Mouse (Mus musculus) adrenal gland, adult (tissue): ENCODE data around the gene Ppm1m.

ENCODE experiments used
- DNase-seq, 2 experiments: peaks; one replicate each; pipeline ENCODE4 v3.0.0; 2022 to 2023; ENCODE audit warnings: low spot score in 1 of 2; ENCODE audit not compliant: inconsistent age in 2 of 2

The Ppm1m gene

DNA sequence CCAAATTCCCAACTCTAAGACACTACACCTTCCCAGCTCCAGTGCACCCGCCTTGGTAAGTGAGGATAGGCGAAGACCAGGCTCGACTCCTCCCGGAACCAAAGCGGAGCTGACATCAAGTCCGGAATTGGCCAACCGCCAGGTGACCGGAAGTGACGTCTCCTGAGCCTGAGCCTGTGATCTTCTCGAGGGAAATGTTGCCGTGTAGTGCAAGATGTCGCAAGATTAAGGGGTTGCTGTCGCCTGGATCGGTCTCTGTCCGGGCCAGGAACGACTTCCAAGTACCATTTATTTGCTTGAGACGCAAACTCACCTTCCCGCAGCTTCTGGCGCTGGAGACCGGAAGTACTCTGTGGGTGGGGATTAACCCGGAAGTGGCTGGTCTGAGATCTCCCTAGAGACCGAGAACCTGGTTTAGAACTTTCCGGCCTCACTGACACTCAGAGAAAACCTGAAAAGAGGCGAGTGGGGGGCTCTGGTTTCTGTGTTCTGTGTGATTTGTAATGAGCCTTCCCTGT lies 39.7 kb downstream of the Ppm1m start:
- DNase-seq = peak; percentile 95 to 99

DNA sequence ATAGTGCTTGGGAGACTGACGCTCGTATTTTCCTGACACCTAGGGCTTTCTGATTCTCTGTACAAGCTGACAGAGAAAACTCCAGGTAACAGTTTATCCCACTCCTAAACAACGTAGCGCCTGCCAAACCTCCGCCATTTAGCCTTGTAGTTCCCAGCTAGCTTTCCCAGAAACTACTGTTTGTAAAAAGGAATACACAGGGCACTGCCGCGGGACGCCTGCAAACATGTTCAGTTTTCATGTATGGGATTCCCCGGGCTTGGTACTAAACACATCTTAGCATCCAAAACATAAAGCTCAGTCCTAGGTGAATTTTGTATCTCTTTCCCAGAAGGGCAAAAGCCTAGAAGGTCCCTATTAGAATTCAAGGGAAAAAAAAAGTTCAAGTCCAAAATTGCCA lies 40.3 kb downstream of the Ppm1m start:
- DNase-seq = peak in 1 of 2 experiments; percentile 52

DNA sequence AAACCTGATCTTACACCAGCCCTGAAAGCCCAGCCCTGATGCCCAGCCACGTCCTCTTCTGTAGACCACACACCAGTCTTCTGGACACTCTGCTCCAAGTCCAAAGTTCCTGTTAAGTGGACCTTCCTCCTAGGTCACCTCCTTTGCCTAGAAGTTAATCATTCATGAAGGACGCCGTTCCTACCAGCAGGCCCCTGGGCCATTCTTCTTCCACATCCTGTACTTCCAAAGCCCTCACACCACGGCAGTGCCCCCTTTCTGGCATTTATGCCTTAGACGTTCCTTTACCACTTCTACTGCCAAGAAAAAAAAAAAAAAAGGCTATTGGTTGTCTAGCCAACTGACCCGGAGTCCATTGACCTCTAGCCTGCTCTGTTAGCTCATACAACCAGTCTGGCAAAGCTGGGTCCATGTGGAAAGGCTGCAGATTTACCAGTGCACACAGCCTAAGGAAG lies 41.5 kb downstream of the Ppm1m start, which contains the start of gene Glyctk:
TSS of gene Glyctk (minus strand) at position 102 of the 455 bp plus-strand sequence.
- DNase-seq = no peak

DNA sequence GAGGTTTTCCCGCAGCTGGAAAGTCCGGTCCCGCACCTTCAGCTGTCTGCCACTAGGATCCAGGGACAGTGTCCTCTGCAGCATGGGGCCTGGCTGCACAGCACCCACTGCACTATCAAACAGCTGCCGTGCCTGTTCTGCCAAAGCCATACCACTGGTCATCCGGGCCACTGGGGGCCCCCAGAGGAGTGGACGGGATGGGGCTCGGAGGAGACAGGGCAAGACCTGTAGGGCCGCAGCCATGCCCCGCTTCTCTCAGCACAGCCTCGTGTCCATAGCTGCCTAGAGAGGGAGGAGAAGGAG lies 42.0 kb downstream of the Ppm1m start:
- DNase-seq = no peak

DNA sequence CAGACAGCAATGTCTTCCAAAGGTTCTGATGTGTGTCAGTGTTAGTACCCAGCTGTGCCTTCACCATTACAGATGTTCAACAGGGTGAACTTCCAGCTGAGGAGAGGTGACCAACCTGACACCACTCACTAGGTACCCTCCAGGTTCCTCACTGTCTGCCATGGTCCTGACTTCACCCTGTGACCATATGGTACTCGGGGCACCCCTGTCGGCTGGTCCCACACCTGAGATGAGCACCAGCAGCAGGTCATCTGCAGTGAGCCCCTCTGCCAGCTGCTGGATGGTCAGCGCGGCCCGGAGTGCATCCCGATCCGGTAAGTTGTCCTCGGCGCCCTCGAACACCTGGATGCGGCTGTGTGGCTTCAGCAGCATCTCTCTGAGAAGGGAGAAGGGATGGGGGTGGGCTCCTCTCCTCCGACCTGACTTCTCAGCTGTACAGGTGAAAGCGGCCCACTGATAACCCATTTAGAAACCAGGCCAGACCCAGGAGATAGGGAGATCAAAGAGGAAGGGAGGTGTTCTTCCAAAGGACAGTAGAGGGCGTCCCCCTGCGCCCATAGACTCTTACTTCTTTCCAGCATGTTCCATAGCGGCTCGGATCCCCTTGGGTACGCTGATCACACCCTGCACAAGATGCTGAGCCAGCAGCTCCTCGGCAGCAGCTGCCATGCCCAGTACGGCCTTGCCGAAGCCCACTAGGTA lies 42.5 kb downstream of the Ppm1m start:
- DNase-seq = no peak

DNA sequence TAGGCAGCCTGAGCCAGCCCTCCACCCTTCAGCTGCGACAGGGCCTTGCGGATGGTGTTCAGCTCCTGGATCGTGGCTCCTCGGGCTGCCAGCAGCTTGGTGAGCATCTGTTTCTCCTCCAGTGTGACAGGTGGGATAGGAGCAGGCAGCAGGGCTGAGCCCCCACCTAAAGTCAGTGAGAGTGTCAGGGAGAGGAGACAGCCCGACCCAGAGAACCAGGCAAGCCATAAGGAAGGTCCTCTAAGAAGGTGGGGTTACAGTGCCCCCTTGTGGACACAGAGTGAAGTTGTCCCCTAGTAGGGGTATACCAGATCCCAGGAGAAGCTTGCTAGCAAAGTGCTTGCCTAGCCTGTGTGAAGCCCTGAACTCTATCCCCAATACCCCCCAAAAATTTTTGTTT lies 43.1 kb downstream of the Ppm1m start:
- DNase-seq = peak; percentile 58 to 83

DNA sequence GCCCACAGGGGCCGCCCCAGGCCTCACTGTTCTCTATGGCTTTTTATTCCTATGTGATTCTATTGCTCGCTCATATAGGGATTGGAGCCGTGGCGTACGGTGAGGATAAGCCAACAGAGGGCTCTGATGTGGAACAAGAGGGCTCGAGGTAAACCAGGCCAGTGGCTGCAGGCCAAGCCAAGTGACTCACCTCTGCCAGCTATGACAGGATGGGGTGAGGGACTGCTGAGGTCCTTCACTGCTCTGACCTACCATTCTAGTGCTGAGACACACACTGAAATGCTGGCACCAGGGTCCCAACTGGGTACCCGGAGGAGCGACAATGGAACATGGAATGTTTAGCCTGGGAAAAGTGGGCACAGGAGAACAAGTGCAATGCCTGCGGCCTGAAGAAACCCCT lies 45.4 kb downstream of the Ppm1m start:
- peak; percentile 87 to 90 for DNase-seq

DNA sequence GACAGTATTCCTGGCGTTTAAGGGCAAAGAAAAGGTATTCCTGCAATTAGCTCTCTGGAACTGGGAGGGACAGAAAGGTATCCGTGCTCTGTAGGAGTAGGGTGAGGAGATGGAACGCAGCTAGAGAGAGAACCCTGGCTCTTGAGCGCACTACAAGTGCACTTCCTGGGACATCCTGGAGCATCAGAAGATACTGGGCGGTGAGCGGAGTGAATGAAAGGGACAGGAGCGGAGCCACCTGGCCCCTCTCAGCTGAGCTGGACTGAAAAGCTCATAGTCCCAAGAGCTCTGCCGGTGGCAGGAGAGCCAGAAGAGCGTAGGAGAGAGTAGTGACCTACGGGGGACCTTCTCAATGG lies 50.2 kb downstream of the Ppm1m start:
- DNase-seq = no peak

DNA sequence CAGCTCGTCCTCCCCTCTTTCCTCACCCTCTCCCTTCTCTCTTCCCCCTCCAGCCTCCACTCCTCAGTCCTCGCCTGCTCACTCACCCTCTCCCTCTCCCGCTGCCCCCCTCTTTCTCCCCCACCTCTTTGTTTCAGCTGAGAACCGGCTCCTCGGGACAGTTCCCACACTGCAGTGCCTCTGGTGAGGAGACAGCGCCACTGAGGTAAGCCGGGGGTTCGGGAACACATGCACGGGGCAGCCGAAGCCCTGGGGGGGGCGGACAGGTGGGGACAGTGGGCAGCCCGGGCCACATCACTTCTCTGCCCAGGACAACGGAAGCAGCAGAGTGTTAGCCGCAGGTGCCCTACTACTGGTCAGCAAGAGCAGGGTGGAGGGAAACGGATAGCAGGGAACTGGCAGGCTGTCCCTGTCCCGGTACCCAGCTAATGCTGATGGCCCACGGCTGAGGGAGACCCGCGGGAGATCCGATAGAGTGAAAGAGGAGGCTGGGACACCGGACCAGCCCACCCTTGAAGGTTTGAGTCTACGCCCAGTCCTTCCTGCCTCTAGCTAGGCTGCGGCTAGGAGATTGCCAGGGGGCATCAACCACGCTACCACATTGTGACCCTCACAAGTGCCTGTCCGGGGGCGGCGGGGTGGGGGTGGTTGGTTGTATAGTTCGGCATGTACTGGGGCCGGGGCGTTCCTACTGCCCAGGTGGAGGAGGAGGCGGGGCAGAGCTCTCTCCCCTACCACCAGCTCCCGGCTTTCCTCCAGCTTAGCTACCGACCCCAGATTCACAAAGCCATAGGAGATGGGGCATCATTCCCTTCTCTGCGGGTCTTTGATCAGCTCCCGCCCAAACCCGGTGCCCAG lies 50.8 kb downstream of the Ppm1m start:
- no peak for DNase-seq

DNA sequence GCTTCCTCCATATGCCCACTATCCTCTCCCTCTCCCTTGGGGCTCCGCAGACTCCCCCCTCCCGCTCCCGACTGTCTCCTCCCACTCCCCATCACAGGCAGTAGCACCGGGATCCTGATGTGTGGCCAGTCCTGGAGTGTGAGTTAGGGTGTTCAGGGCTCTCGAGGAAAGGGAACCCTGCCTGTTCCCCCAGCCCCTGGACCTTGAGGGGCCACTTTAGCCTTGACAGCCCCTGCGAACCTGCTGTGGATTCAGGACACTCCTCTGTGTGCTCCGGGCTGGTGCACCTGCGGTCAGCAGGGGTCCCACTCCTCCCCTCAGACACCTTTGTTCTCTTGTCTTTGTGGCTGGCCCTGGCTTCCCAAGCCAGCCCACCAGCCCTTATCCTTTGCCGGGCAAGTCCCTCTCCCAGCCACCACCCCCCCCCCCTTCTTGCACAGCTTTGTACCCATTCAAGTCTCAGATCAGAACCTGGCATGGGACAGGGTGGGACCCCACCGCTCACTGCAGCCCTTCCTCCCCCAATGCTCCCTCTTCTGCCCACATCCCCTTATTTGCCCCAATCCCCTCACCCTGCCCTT lies 51.6 kb downstream of the Ppm1m start:
- DNase-seq = no peak

DNA sequence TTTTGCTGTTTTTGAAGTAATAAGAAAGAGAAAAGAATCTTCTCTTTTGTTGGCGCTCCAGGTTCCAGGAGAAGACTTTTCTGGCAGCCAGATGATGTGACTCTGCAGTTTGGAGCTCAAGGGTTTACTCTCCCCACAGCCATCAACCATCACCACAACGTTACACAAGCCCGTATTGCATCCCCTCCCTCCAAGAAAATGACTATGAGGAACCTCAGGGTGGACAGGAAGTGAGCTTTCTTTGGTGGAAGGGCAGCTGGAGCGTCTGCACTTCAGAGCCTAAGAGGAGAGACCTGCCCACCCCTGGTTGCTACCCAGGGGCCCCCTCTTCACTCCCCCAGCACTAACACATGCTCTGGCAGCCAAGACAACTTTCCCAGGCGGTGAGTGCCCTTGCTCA lies 52.3 kb downstream of the Ppm1m start:
- DNase-seq = no peak

DNA sequence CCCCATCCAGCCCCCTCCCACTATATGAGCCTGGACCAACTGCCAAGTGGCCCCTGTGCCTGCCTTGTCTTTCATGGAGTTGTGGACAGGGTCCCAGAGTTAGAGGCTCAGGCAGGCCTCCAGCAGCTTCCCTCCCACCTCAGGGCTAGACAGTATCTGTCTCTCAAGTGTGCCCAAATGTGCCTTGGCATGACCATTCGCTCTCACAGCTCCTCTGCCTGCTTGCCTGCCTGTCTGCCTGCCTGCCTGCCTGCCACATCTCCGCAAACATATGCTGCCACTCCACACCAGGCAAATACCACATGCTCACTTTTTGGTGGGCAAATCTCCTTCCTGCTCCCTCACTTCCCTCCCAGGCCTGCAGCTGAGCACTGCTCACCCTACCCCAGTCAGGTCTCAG lies 54.0 kb downstream of the Ppm1m start:
- no peak for DNase-seq
